Mouse (Mus musculus): ENCODE results near the gene Fgf7.

GRCm38 (mm10) chr2:126064814-126065213, 30.4 kb downstream of the Fgf7 start:
- no peak for TF ChIP-seq GATA1 (IDR thresholded peaks at IDR 0.05; ENCODE audit: borderline replicate concordance, low read length)
- no peak for TF ChIP-seq FLI1 (IDR thresholded peaks at IDR 0.05; ENCODE audit: low read length)

Measured in megakaryocyte, embryonic 14.5 days (primary cell).